Mouse (Mus musculus): ENCODE measurements around the gene Gm20509. TPM values are rescaled to one million over a fixed set of nuclear protein-coding genes. Genes with fewer than 3 reads are reported as not detected.
"Not testable (repeated sequence)": the region's sequence is repeated elsewhere in the genome, so short reads cannot be mapped to it uniquely, and the experiment has no call there.

The Gm20509 gene
- total RNA-seq (2021): not detected
- long read RNA-seq, experiment 1: 0 reads
- long read RNA-seq, experiment 2, partial matches to known transcripts: 0 of 1 reads
- long read RNA-seq, experiment 2, other reads (novel, unspliced or antisense): 1 of 1 reads

GRCm38 (mm10) chr9:73102181-73102580, at the start of gene Gm20509:
Gene Gm20509, plus strand, starts transcription at chr9:73102470.
- DNase-seq (ENCODE audit: low spot score in 2 of 2): no peak

GRCm38 (mm10) chr9:73055441-73055911, 46.8 kb upstream of the Gm20509 start:
- peak in 1 of 2 experiments; percentile 51 for DNase-seq (ENCODE audit: low spot score in 2 of 2)

DNA sequence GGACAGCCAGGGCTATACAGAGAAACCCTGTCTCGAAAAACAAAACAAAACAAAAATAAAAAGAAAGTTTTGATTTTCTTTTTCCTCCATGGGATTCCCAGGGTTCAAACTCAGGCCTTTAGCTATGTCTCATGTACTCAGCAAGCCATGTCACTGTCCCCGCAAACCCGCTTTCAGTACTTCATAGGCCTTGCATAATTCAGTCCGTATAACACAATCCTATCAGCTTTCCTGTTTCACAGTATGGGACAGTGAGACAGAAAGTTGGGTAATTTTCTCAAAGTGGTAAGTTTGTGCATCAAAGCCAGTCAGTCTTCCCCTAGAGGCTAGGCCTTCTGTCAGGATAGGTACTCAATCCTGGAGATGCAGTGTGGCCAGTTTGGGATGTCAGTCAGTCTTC, 43.0 kb upstream of the Gm20509 start:
- no peak for DNase-seq (ENCODE audit: low spot score in 2 of 2)

DNA sequence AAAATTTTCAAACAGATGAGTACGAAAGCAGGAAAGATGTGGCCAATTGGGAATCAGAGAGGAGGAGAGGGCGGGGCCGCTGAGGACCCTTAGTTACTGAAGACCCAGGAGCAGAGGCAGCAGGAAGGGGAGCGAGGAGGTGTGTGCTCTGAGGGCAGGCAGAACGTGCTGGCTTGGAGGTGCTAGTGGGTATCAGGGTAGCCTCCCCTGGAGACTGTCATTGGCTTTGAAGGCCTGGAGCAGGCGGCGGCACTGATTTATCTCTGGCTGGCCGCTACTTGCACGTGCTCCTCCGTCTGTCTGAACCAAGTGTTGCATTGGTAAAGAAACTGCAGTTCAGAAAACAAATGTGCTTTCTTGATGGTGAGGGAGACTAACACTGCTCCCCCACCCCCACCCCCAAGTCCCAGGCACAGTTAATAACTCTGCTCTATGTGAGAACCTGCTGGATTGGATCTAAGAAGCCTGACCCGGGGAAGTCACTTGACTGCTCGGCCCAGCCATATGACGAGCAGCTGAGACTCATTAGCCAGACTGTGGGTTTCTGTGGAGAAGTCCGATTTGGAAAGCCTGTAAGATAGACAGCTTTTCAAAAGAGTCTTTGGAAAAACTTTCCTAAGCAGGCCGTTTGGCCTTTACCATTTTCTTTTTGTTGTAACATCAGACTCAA, 38.5 kb upstream of the Gm20509 start:
- no peak for DNase-seq (ENCODE audit: low spot score in 2 of 2)

GRCm38 (mm10) chr9:73067086-73067485, 35.2 kb upstream of the Gm20509 start:
- no peak for DNase-seq (ENCODE audit: low spot score in 2 of 2)

DNA sequence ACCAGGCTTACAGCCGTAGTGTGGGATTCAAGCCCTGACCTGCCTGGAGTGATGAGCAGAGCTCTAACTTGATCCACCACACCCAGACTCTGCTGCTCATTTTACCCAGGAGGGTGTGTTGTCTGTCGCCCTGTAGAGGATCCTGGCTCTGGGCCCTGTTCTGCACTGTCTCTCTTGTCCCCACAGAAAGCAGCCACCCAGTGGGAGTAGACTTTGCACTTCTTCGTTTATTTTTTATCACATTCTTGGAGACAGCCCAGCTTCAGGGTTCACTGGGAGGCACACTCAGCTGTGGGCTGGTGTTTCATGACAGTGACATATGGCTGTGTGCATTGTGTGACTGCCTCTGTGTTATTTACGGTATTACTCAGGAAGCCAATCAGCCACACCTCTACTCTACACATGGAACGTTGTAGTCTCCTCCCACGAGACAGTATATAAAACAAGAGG, 34.0 kb upstream of the Gm20509 start:
- no peak for DNase-seq (ENCODE audit: low spot score in 2 of 2)

DNA sequence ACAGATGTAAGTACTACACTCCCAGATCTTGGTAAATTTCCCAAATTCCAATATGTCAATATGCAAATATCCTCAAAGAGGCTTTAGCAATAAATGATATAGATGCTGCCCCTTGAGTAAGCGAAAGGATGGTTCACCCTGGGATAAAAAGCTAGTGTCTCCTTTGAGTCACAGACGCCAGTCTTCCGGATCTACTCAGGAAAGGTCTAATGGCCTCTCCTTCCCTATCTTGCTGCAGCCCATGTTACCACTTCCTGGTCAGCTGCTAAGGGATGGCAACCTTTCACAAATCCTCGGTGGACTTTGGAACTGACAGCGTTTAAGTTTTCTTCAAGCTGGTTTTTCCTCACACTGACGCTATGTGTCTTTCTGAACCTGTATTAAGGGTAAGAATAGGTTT, 33.6 kb upstream of the Gm20509 start:
- no peak for DNase-seq (ENCODE audit: low spot score in 2 of 2)

DNA sequence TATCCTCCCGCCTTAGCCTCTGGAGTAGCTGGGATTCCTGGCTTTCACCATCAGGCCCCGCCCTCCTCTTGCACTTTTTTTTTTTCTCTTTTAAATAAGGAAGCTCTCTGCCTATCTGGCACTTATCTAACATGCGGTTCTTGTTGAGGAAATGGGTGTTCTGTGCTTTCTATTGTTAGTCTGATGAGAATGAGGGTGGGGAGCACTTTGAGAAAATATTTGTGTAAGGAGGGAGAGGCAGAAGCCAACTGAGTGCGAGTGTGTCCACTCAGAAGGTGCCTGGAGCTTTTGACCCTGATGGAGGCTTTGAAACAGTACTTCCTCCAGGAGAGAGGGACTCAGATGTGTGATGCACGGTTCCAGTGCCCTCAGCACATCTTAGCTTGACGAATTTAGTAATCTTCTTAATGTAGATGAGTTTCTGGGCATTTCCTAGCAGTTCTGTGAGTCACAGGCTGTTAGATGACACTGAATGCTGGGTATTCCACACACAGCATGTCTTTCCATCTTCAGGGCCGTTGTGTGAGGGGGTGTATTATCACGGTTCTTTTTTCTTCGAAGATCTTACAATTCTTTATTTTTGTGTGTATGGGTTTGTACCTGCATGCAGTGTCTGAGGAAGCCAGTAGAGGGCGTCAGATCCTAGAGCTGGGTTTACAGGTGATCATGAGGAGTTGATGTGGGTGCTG, 31.2 kb upstream of the Gm20509 start:
- no peak for DNase-seq (ENCODE audit: low spot score in 2 of 2)

DNA sequence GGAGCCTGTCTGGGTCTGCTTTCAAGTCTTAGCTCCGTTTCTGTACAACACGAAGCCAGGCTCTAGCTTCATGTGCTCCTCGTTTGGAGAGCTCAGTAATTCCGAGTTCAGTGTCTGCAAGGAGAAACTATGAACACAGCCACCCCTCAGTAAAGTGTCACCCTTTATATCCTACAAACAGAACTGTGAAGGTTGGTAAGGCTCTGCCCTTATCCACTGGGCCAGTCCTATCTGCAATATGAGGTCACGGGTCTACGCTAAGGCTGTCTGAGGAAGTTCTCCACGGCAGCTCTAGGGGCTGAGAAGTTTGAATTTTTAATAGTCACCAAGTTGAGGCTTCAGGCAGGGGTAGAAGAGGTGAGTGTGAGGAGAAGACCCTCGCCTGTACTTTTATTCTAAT, 29.8 kb upstream of the Gm20509 start:
- DNase-seq (ENCODE audit: low spot score in 2 of 2): no peak

- DNase-seq (ENCODE audit: low spot score in 2 of 2): no peak
Observed at GRCm38 (mm10) chr9:73073169-73073568, 29.1 kb upstream of the Gm20509 start.

DNA sequence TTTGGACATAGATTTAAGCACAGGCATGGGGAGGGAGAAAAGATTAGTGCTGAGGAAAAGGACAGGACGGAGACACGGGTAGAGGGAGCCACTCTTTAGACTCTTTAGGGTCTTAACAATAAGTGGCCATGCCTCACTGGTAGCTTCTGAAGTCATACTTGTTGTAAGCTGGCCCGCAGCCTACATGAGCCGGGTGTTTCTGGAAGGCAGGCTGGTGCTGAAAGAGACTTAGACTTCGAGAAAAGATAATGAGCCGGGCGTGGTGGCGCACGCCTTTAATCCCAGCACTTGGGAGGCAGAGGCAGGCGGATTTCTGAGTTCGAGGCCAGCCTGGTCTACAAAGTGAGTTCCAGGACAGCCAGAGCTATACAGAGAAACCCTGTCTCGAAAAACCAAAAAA, 22.9 kb upstream of the Gm20509 start:
- not testable (repeated sequence) for DNase-seq (ENCODE audit: low spot score in 2 of 2)

DNA sequence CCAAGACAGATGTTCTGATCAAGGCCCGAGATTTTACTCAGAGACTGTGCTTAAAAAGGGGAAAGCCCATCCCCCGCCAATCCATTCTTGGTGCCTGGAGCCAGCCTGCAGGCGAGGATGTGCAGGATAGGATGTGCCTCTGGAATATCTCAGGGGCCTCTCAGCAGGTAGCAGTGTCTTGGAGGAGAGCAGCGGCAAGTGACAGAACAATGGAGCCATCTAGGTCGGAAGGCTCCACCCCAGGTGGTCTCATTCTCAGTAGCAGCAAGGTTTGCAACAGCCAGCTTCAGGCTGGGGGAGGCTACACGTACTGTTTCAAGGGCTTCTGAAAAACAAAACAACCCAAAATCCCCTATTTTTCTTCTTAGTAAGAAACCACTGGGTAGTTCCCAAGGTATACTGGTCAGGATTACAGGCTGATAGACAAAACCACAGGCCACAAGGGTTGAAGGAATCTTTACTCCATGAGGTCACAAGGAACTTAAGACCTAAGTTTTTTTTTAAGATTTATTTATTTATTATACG, 22.4 kb upstream of the Gm20509 start:
- no peak for DNase-seq (ENCODE audit: low spot score in 2 of 2)

GRCm38 (mm10) chr9:73082291-73083000, 19.8 kb upstream of the Gm20509 start:
- no peak for DNase-seq (ENCODE audit: low spot score in 2 of 2)

DNA sequence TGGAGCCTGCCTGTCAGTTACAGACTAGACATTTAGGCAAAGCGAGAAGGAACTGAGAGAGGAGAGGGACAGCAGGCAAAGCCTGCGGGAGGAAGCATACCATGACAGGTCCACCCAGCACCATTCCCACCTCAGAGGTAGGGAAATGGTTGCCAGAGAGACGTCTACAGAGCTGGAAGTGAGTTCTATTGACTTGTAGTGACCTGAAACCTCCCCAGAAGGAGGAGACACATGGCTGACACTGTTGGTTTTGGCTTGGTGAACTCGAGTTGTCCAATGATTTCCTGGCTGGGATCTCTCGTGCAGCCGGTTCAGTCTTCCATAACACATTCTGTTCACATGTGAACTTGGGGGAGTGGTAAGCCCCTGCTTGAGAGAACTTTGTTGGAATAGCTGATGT, 18.3 kb upstream of the Gm20509 start:
- no peak for DNase-seq (ENCODE audit: low spot score in 2 of 2)

DNA sequence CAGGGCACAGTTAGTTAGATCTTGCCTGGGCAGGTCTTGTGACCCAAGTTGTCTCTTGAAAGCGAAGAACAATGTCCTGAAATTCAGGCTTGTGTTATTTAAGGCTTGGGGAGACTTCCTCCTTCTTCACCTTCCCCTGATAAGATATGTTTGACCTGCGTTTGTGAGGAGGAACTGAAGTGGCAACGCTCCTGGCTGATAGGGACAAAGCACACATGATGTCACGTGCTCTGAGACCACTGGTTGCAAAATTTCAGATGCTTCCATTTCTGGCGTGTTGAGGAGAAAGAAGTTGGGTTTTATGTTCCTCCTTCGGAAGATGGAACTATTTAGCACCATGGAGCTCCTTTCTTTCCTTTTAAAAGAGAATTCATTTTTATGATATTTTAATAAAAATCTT, 16.4 kb upstream of the Gm20509 start:
- DNase-seq (ENCODE audit: low spot score in 2 of 2): no peak

DNA sequence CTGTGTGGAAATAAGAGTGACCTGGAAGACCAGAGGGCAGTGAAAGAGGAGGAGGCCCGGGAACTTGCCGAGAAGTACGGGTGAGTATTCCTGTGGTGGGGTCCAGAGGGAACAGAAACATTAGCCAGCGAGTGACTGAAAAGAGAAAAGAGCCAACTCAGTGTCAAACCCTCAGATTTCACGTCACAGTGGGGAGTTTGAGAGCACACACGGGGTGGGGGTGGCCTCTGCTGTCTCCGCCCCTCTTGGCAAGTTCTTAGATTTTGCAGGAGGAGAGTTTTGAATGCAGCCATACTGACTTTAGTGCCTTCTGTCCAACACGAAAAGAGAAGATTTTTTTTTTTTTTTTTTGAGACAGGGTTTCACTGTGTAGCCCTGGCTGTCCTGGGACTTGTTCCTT, 15.1 kb upstream of the Gm20509 start:
- DNase-seq (ENCODE audit: low spot score in 2 of 2): no peak

GRCm38 (mm10) chr9:73087581-73087980, 14.7 kb upstream of the Gm20509 start:
- no peak for DNase-seq (ENCODE audit: low spot score in 2 of 2)

- DNase-seq (ENCODE audit: low spot score in 2 of 2): no peak
Observed at GRCm38 (mm10) chr9:73089222-73089920, 12.9 kb upstream of the Gm20509 start.

DNA sequence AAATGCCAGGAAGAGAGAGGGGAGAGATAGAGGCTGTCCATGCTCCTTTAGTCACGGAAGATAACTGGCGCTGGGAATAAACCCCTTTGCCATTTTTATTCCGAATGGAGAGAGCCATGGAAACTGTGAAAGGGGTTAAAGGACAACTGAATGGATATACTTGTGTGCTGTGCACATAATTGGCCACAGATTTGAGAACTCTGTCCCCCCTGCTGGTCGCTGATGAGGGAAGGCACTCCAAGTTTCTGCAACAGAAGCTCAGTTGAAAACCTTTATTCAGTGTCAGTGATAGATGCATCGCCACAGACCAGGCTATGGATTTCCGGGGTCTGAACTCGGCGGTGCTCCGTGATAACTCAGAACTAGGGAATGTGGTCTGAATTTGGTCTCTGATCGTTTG, 12.1 kb upstream of the Gm20509 start:
- DNase-seq (ENCODE audit: low spot score in 2 of 2): no peak

DNA sequence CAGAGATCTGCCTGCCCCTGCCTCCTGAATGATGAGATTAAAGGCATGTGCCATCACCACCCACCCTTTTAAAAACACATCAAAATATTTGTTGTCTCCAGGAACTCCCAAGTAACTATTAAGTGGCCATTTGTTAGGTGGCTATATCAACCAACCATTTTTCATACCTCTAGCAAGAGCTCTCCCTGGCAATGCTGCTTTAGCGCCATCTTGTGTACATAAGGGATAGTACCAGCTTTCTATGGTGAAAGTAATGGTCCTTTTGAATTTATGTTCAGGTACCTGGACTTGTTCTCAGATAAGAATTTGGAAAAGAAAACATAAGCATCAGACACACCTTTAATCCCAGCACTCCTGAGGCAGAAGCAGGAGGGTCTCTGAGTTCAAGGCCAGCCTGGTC, 10.5 kb upstream of the Gm20509 start:
- DNase-seq (ENCODE audit: low spot score in 2 of 2): no peak

- DNase-seq (ENCODE audit: low spot score in 2 of 2): no peak
Observed at GRCm38 (mm10) chr9:73094580-73094979, 7.7 kb upstream of the Gm20509 start.
